Mouse (Mus musculus): ENCODE measurements at regions not wholly inside any gene's neighbourhood (a gene's known extent, or its start where the extent isn't known, plus 50 kb on each side); places are given as distances from the start of the nearest gene placed in this dataset.

- 76% methylated on average over 2 of the region's 2 CpGs for WGBS
- Histone ChIP-seq H3K9ac (ENCODE audit: low read length) (no peak overlapping the region), H3K9me3 (ENCODE audit: control insufficient read depth, low read length) (no peaks in the 10 kb centered on the region), H3K36me3 (ENCODE audit: control insufficient read depth, insufficient read depth, low read length) (no peaks in the 10 kb centered on the region), H3K4me2 (ENCODE audit: low read depth, severe bottlenecking) (no peak overlapping the region), H3K4me3 (ENCODE audit: low read depth, low read length) (no peak overlapping the region), H3K27ac (replicated peaks; ENCODE audit: low read depth, low read length) (no peak overlapping the region), H3K27me3 (ENCODE audit: control insufficient read depth, insufficient read depth, low read length) (no peaks in the 10 kb centered on the region), H3K4me1 (ENCODE audit: control insufficient read depth, insufficient read depth, low read length) (no peaks in the 10 kb centered on the region)
- DNase-seq (ENCODE audit: low spot score) = no peak
- ATAC-seq (ENCODE audit: insufficient number of reproducible peaks, low FRiP score, low TSS enrichment, low read depth) = no peak
Measured at GRCm38 (mm10) chr2:117399487-117399886, 56.7 kb upstream of the Rasgrp1 start.

GRCm38 (mm10) chr2:117403425-117404175 is 60.8 kb upstream of the Rasgrp1 start:
- Histone ChIP-seq H3K4me3 (ENCODE audit: low read depth, low read length) (no peak overlapping the region), H3K36me3 (ENCODE audit: control insufficient read depth, insufficient read depth, low read length) (no peaks in the 10 kb centered on the region), H3K27ac (replicated peaks; ENCODE audit: low read depth, low read length) (no peak overlapping the region), H3K9ac (ENCODE audit: low read length) (no peak overlapping the region), H3K27me3 (ENCODE audit: control insufficient read depth, insufficient read depth, low read length) (no peaks in the 10 kb centered on the region), H3K4me2 (ENCODE audit: low read depth, severe bottlenecking) (no peak overlapping the region), H3K9me3 (ENCODE audit: control insufficient read depth, low read length) (no peaks in the 10 kb centered on the region), H3K4me1 (ENCODE audit: control insufficient read depth, insufficient read depth, low read length) (no peaks in the 10 kb centered on the region)
- ATAC-seq (ENCODE audit: insufficient number of reproducible peaks, low FRiP score, low TSS enrichment, low read depth) (no peak), DNase-seq (ENCODE audit: low spot score) (no peak)
- WGBS = 92% methylated on average over 4 of the region's 4 CpGs

GRCm38 (mm10) chr2:117405453-117405852 is 62.7 kb upstream of the Rasgrp1 start:
- whole genome bisulfite sequencing = 80% methylated on average over 2 of the region's 2 CpGs
- no peaks in the 10 kb centered on the region for H3K9me3 ChIP-seq (ENCODE audit: control insufficient read depth, low read length)
- no peaks in the 10 kb centered on the region for H3K27me3 ChIP-seq (ENCODE audit: control insufficient read depth, insufficient read depth, low read length)
- ATAC-seq (ENCODE audit: insufficient number of reproducible peaks, low FRiP score, low TSS enrichment, low read depth) = no peak
- no peak overlapping the region for H3K4me3 ChIP-seq (ENCODE audit: low read depth, low read length)
- H3K4me1 ChIP-seq (ENCODE audit: control insufficient read depth, insufficient read depth, low read length) = no peaks in the 10 kb centered on the region
- H3K9ac ChIP-seq (ENCODE audit: low read length) = no peak overlapping the region
- H3K36me3 ChIP-seq (ENCODE audit: control insufficient read depth, insufficient read depth, low read length) = no peaks in the 10 kb centered on the region
- no peak for DNase-seq (ENCODE audit: low spot score)
- H3K4me2 ChIP-seq (ENCODE audit: low read depth, severe bottlenecking) = no peak overlapping the region
- H3K27ac ChIP-seq (replicated peaks; ENCODE audit: low read depth, low read length) = no peak overlapping the region

- Histone ChIP-seq H3K27ac (replicated peaks; ENCODE audit: low read depth, low read length) (no peak overlapping the region), H3K4me3 (ENCODE audit: low read depth, low read length) (no peak overlapping the region), H3K4me2 (ENCODE audit: low read depth, severe bottlenecking) (no peak overlapping the region), H3K9ac (ENCODE audit: low read length) (no peak overlapping the region), H3K27me3 (ENCODE audit: control insufficient read depth, insufficient read depth, low read length) (no peaks in the 10 kb centered on the region), H3K4me1 (ENCODE audit: control insufficient read depth, insufficient read depth, low read length) (no peaks in the 10 kb centered on the region), H3K9me3 (ENCODE audit: control insufficient read depth, low read length) (no peaks in the 10 kb centered on the region), H3K36me3 (ENCODE audit: control insufficient read depth, insufficient read depth, low read length) (no peaks in the 10 kb centered on the region)
- DNase-seq (ENCODE audit: low spot score) (no peak), ATAC-seq (ENCODE audit: insufficient number of reproducible peaks, low FRiP score, low TSS enrichment, low read depth) (no peak)
- WGBS = 74% methylated on average over 5 of the region's 5 CpGs
Measured at GRCm38 (mm10) chr2:117408241-117408640, 65.4 kb upstream of the Rasgrp1 start.

GRCm38 (mm10) chr2:117412045-117412606 is 69.3 kb upstream of the Rasgrp1 start:
- H3K4me3 ChIP-seq (ENCODE audit: low read depth, low read length) = no peak overlapping the region
- no peak for ATAC-seq (ENCODE audit: insufficient number of reproducible peaks, low FRiP score, low TSS enrichment, low read depth)
- WGBS = 41% methylated on average over 4 of the region's 4 CpGs

GRCm38 (mm10) chr2:117417229-117417970 is 74.6 kb upstream of the Rasgrp1 start:
- H3K36me3 ChIP-seq (ENCODE audit: control insufficient read depth, insufficient read depth, low read length) = no peaks in the 10 kb centered on the region
- WGBS = 65% methylated on average over 8 of the region's 8 CpGs
- H3K27ac ChIP-seq (replicated peaks; ENCODE audit: low read depth, low read length) = no peak overlapping the region
- DNase-seq (ENCODE audit: low spot score) (no peak), ATAC-seq (ENCODE audit: insufficient number of reproducible peaks, low FRiP score, low TSS enrichment, low read depth) (no peak)
- no peaks in the 10 kb centered on the region for H3K4me1 ChIP-seq (ENCODE audit: control insufficient read depth, insufficient read depth, low read length)
- H3K9ac ChIP-seq (ENCODE audit: low read length) = 0 out of 2 replicates have a peak overlapping the region, but pooled peaks have one; percentile 7
- no peak overlapping the region for H3K4me2 ChIP-seq (ENCODE audit: low read depth, severe bottlenecking)
- no peaks in the 10 kb centered on the region for H3K9me3 ChIP-seq (ENCODE audit: control insufficient read depth, low read length)
- no peak overlapping the region for H3K4me3 ChIP-seq (ENCODE audit: low read depth, low read length)
- H3K27me3 ChIP-seq (ENCODE audit: control insufficient read depth, insufficient read depth, low read length) = no peaks in the 10 kb centered on the region

More at GRCm38 (mm10) chr2:117412045-117412606, 69.3 kb upstream of the Rasgrp1 start:
- Histone ChIP-seq H3K4me1 (ENCODE audit: control insufficient read depth, insufficient read depth, low read length) (no peaks in the 10 kb centered on the region), H3K9ac (ENCODE audit: low read length) (no peak overlapping the region), H3K36me3 (ENCODE audit: control insufficient read depth, insufficient read depth, low read length) (no peaks in the 10 kb centered on the region), H3K27ac (replicated peaks; ENCODE audit: low read depth, low read length) (no peak overlapping the region), H3K4me2 (ENCODE audit: low read depth, severe bottlenecking) (no peak overlapping the region), H3K27me3 (ENCODE audit: control insufficient read depth, insufficient read depth, low read length) (no peaks in the 10 kb centered on the region), H3K9me3 (ENCODE audit: control insufficient read depth, low read length) (no peaks in the 10 kb centered on the region)
- no peak for DNase-seq (ENCODE audit: low spot score)

GRCm38 (mm10) chr2:117418121-117418615 is 75.4 kb upstream of the Rasgrp1 start:
- no peaks in the 10 kb centered on the region for H3K36me3 ChIP-seq (ENCODE audit: control insufficient read depth, insufficient read depth, low read length)
- no peak overlapping the region for H3K4me2 ChIP-seq (ENCODE audit: low read depth, severe bottlenecking)
- H3K9ac ChIP-seq (ENCODE audit: low read length) = no peak overlapping the region
- H3K9me3 ChIP-seq (ENCODE audit: control insufficient read depth, low read length) = no peaks in the 10 kb centered on the region
- H3K4me1 ChIP-seq (ENCODE audit: control insufficient read depth, insufficient read depth, low read length) = no peaks in the 10 kb centered on the region
- H3K27ac ChIP-seq (replicated peaks; ENCODE audit: low read depth, low read length) = no peak overlapping the region
- ATAC-seq (ENCODE audit: insufficient number of reproducible peaks, low FRiP score, low TSS enrichment, low read depth) = no peak
- H3K4me3 ChIP-seq (ENCODE audit: low read depth, low read length) = no peak overlapping the region
- no peaks in the 10 kb centered on the region for H3K27me3 ChIP-seq (ENCODE audit: control insufficient read depth, insufficient read depth, low read length)
- DNase-seq (ENCODE audit: low spot score) = no peak
- 82% methylated on average over 8 of the region's 8 CpGs for WGBS

GRCm38 (mm10) chr2:117418711-117419110 is 75.9 kb upstream of the Rasgrp1 start:
- whole genome bisulfite sequencing = 84% methylated on average over 3 of the region's 3 CpGs
- Histone ChIP-seq H3K9me3 (ENCODE audit: control insufficient read depth, low read length) (no peaks in the 10 kb centered on the region), H3K4me3 (ENCODE audit: low read depth, low read length) (no peak overlapping the region), H3K4me2 (ENCODE audit: low read depth, severe bottlenecking) (no peak overlapping the region), H3K36me3 (ENCODE audit: control insufficient read depth, insufficient read depth, low read length) (no peaks in the 10 kb centered on the region), H3K27me3 (ENCODE audit: control insufficient read depth, insufficient read depth, low read length) (no peaks in the 10 kb centered on the region), H3K9ac (ENCODE audit: low read length) (no peak overlapping the region), H3K27ac (replicated peaks; ENCODE audit: low read depth, low read length) (no peak overlapping the region), H3K4me1 (ENCODE audit: control insufficient read depth, insufficient read depth, low read length) (no peaks in the 10 kb centered on the region)
- DNase-seq (ENCODE audit: low spot score) (no peak), ATAC-seq (ENCODE audit: insufficient number of reproducible peaks, low FRiP score, low TSS enrichment, low read depth) (no peak)
